Mouse (Mus musculus): ENCODE measurements around the gene Lzic. TPM values are rescaled to one million over a fixed set of nuclear protein-coding genes. Genes with fewer than 3 reads are reported as not detected.
A peak's percentile ranks its signal among the peaks of the same experiment; 100 is the strongest.
"Not testable (repeated sequence)": the region's sequence is repeated elsewhere in the genome, so short reads cannot be mapped to it uniquely, and the experiment has no call there.

Gene Lzic
- total and polyA plus RNA-seq, 3 experiments: 40.0 to 53.3 (median 43.4) TPM

- H3K79me2 ChIP-seq (replicated peaks; ENCODE audit: control insufficient read depth, extremely low read depth, insufficient read depth, poor library complexity, severe bottlenecking); in situ Hi-C loops (cut with MboI; ENCODE audit: low pct_ligation_motif_present, low pct_unique_long_range_greater_than_20kb, low sequenced_read_pairs); DNase-seq (ENCODE audit: extremely low read depth): not testable (repeated sequence)
Observed at GRCm38 (mm10) chr4:149460475-149460874, 24.6 kb upstream of the Lzic start.

GRCm38 (mm10) chr4:149461579-149462304, 23.3 kb upstream of the Lzic start:
- Histone ChIP-seq H3K27ac (ENCODE audit: insufficient read depth, low read depth) (no peak overlapping the region), H3K4me3 (replicated peaks in 1 of 3; ENCODE audit: low read depth in 2 of 3, low read length in 2 of 3, poor library complexity in 1 of 3) (no peak overlapping the region), H3K36me3 (replicated peaks in 1 of 2; ENCODE audit: control insufficient read depth in 1 of 2, insufficient read depth in 1 of 2, low read length in 1 of 2) (peaks cover 0 to 1% of the 10 kb centered on the region in 2 experiments), H3K79me2 (replicated peaks; ENCODE audit: control insufficient read depth, extremely low read depth, insufficient read depth, poor library complexity, severe bottlenecking) (no peaks in the 10 kb centered on the region), H3K27me3 (replicated peaks) (no peaks in the 10 kb centered on the region), H3K4me1 (ENCODE audit: control insufficient read depth in 1 of 2, insufficient read depth in 2 of 2) (0 out of 4 replicates have a peak, but pooled peaks cover 0 to 4% of the 10 kb centered on the region in 2 experiments), H3K9me3 (replicated peaks; ENCODE audit: low read length) (no peaks in the 10 kb centered on the region), H3K9ac (ENCODE audit: insufficient read depth, low read depth) (no peak overlapping the region), H3K4me2 (ENCODE audit: insufficient read depth, low read depth, poor library complexity, severe bottlenecking) (no peak overlapping the region)
- dilution Hi-C loops (cut with MboI; ENCODE audit: extremely low pct_ligation_motif_present, extremely low pct_unique_long_range_greater_than_20kb, low sequenced_read_pairs) (no loop called here), in situ Hi-C loops (cut with MboI; ENCODE audit: low pct_ligation_motif_present, low pct_unique_long_range_greater_than_20kb, low sequenced_read_pairs) (no loop called here)
- TF ChIP-seq TCF12 (IDR thresholded peaks at IDR 0.05; ENCODE audit: low read depth, low read length): no peak
- no peak for TF ChIP-seq TBP (conservative IDR thresholded peaks at IDR 0.05; ENCODE audit: low read depth, low read length)
- no peak for TF ChIP-seq PAX5 (IDR thresholded peaks at IDR 0.05; ENCODE audit: low read length)
- TF ChIP-seq IRF4 (IDR thresholded peaks at IDR 0.05; ENCODE audit: low read depth, low read length): no peak
- TF ChIP-seq MYC (IDR thresholded peaks at IDR 0.05; ENCODE audit: low read depth, low read length): no peak
- no peak for DNase-seq (ENCODE audit: extremely low read depth)

More at GRCm38 (mm10) chr4:149460475-149460874, 24.6 kb upstream of the Lzic start:
- H3K9me3 ChIP-seq (replicated peaks; ENCODE audit: low read length); H3K36me3 ChIP-seq (replicated peaks in 1 of 2; ENCODE audit: control insufficient read depth in 1 of 2, insufficient read depth in 1 of 2, low read length in 1 of 2); H3K4me2 ChIP-seq (ENCODE audit: insufficient read depth, low read depth, poor library complexity, severe bottlenecking); H3K9ac ChIP-seq (ENCODE audit: insufficient read depth, low read depth); H3K27ac ChIP-seq (ENCODE audit: insufficient read depth, low read depth); H3K27me3 ChIP-seq (replicated peaks); H3K4me1 ChIP-seq (ENCODE audit: control insufficient read depth in 1 of 2, insufficient read depth in 2 of 2); dilution Hi-C loops (cut with MboI; ENCODE audit: extremely low pct_ligation_motif_present, extremely low pct_unique_long_range_greater_than_20kb, low sequenced_read_pairs); H3K4me3 ChIP-seq (replicated peaks in 1 of 3; ENCODE audit: low read depth in 2 of 3, low read length in 2 of 3, poor library complexity in 1 of 3): not testable (repeated sequence)
- peak; percentile 9 to 39; a peak in 3 of 4 replicates for TF ChIP-seq CTCF (conservative IDR thresholded peaks at IDR 0.05 in 1 of 2, IDR thresholded peaks at IDR 0.05 in 1 of 2; ENCODE audit: low read depth in 2 of 2, low read length in 2 of 2)
- TF ChIP-seq SMC3 (IDR thresholded peaks at IDR 0.05; ENCODE audit: low read depth, low read length): peak; percentile 21; the same call in 1 of the 2 replicates

GRCm38 (mm10) chr4:149462305-149462971, 22.6 kb upstream of the Lzic start:
- in situ Hi-C loops (cut with MboI; ENCODE audit: low pct_ligation_motif_present, low pct_unique_long_range_greater_than_20kb, low sequenced_read_pairs): no loop called here
- TF ChIP-seq MAFK (IDR thresholded peaks at IDR 0.05; ENCODE audit: insufficient replicate concordance, low read length) (no peak), IRF4 (IDR thresholded peaks at IDR 0.05; ENCODE audit: low read depth, low read length) (no peak), CHD1 (IDR thresholded peaks at IDR 0.05; ENCODE audit: low read depth, low read length) (no peak), NELFE (IDR thresholded peaks at IDR 0.05; ENCODE audit: low read depth, low read length) (no peak), POLR2A (IDR thresholded peaks at IDR 0.05; ENCODE audit: low read depth, low read length) (no peak), UBTF (IDR thresholded peaks at IDR 0.05; ENCODE audit: low read depth, low read length) (no peak), ZC3H11A (IDR thresholded peaks at IDR 0.05; ENCODE audit: low read depth, low read length) (no peak), MEF2A (IDR thresholded peaks at IDR 0.05; ENCODE audit: borderline replicate concordance, low read depth, low read length) (no peak)
- Histone ChIP-seq H3K79me2 (replicated peaks; ENCODE audit: control insufficient read depth, extremely low read depth, insufficient read depth, poor library complexity, severe bottlenecking) (no peaks in the 10 kb centered on the region), H3K4me1 (ENCODE audit: control insufficient read depth in 1 of 2, insufficient read depth in 2 of 2) (0 out of 4 replicates have a peak, but pooled peaks cover 0 to 4% of the 10 kb centered on the region in 2 experiments), H3K9ac (ENCODE audit: insufficient read depth, low read depth) (no peak overlapping the region), H3K27me3 (replicated peaks) (no peaks in the 10 kb centered on the region), H3K4me3 (replicated peaks in 1 of 3; ENCODE audit: low read depth in 2 of 3, low read length in 2 of 3, poor library complexity in 1 of 3) (no peak overlapping the region), H3K36me3 (replicated peaks in 1 of 2; ENCODE audit: control insufficient read depth in 1 of 2, insufficient read depth in 1 of 2, low read length in 1 of 2) (peaks cover 0 to 4% of the 10 kb centered on the region in 2 experiments), H3K4me2 (ENCODE audit: insufficient read depth, low read depth, poor library complexity, severe bottlenecking) (no peak overlapping the region), H3K9me3 (replicated peaks; ENCODE audit: low read length) (no peaks in the 10 kb centered on the region), H3K27ac (ENCODE audit: insufficient read depth, low read depth) (no peak overlapping the region)
- dilution Hi-C loops (cut with MboI; ENCODE audit: extremely low pct_ligation_motif_present, extremely low pct_unique_long_range_greater_than_20kb, low sequenced_read_pairs): no loop called here
- DNase-seq (ENCODE audit: extremely low read depth): no peak

Data from CH12.LX (cell line).